Mouse (Mus musculus) urinary bladder, postnatal 36 days (tissue): ENCODE measurements at regions not wholly inside any gene's neighbourhood (a gene's known extent, or its start where the extent isn't known, plus 50 kb on each side); places are given as distances from the start of the nearest gene placed in this dataset.

Experiments used
- DNase-seq, 2 experiments: peaks; one replicate each; pipeline ENCODE4 v3.0.0; 2022; ENCODE audit warnings: low spot score in 2 of 2, mixed read lengths in 1 of 2

DNA sequence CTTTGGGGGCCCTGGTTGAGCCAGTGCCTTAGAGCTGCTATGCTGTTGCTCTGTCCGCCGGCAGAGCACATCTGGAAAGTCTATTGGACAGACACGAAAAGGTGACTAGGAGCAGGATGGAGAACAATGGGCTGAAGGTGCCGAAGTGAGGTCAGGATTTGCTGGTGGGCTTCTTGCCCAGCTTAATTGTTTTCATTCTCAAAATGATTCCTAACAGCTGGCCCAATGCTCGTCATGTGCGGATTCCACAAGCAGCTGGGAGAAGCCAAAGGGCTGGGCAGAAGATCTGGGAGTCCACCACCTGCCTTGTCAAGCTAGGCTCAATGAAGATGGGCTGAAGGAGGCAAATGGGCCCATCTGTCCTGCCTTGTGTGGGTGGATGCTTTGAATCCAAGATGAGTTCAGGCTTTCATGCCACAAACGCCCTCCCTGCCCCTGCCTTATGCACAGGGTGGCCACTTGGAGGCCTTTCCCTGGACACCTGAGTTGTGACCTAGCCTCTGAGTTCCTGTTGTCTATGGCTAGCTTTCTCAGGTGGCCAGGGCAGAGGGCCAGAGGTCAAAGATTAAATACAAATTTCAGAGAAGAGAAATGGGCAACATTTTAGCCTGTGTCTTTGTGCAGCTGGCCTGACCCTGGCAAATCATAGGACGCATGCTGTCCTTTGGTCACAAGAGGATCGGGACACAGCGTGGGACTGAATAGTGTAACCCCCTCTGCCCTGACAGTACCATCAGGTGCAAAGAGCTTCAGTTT is 95.9 kb downstream of the Snx19 start:
- DNase-seq, result no peak

DNA sequence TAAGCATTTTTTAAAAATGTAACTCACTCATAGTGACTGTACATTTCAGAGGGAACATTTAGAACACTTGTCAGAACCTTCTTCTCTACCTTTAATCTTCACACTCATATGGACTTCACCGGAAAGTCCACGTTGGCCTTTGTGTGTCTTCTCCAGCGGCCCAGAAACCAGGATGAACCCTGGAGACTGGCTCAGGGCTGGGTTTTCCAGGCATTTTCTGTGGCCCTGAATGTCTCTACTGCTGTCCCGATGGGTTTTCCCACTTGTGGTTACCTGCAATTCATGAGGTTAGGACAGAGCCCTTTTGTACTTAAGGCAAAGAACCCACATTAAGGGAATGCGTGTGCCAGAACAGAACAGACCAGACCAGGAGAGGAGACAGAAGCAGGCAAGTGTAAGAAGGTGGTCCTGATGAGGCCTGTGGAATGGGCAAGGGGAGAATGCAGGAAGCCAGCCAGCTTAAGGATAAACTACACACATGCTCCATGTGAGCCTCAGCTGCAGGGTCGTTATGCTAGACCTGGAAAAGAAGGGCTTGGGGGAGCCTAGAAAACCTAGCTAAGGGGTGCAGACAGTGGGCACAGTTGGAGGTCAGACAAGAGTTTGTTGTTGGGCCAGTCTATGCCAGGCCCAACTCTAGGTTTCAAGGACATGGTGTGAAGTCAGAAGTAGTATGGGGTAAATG is 94.8 kb downstream of the Snx19 start:
- DNase-seq, result no peak

DNA sequence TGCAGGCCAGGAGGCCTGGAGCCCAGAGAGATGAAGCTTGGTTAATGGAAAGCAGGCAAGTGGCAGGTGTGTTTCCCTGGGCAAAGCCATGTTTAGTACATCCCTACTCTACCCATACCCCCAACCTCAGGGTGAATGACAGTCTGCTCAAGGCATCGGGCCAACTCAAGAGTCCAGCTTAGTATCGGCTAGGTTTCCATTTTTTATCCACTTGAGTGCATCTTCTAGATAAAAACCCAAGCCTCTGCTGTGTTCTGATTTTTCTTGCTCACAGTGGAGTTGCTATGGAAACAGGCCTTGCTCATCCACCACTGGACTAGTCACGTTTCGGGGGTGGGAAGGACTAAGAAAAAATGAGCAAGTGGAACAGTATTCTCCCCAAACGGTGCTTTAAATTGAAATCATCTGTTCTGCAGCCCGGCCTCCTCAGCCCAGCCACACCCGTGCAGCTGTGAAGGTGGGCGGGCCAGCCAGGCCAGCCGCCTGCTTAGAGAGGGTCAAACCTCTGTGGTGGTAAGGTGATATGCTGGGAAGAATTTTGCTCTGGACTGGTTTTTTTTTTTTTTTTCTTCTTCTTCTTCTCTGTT is 94.0 kb downstream of the Snx19 start:
- no peak for DNase-seq

DNA sequence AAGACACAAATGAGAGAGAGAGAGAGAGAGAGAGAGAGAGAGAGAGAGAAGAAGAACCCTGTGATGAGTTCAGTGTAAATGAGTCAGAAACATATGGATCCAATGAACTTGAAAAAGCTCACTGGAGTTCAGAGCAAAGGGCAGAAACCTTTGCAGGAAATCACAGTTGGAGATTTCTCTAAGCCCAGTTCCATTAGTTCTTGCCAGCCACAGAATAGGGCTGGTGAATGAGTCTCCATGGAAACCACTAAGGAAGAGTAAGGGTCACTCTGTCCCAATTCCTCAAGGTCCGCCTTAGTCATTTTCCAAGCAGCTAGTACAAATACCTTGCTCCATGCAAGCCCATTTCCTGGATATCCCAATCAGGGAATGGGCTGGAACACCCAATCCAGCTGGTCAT is 93.2 kb downstream of the Snx19 start:
- no peak for DNase-seq

DNA sequence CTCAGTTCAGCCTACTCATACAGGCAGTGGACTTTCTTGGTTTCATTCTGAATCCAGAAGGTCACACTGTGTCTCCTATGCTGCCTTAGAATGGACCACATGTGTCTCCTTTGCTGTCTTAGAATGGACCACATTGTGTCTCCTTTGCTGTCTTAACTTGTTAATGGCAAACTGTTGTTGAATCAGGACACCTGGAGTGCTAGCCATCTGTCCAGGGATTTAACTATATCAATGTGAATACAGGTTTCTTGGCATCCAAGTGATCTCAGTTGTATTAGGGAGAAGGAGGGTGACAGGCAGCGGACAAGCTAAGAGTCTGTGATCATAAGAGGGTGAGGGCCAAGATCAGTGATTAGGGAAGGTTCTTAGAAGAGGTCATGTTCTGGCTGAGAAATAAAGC is 92.3 kb downstream of the Snx19 start:
- DNase-seq, result no peak
